Mouse (Mus musculus): ENCODE measurements around the gene Hpse. TPM values are rescaled to one million over a fixed set of nuclear protein-coding genes. Genes with fewer than 3 reads are reported as not detected.
A peak's percentile ranks its signal among the peaks of the same experiment; 100 is the strongest.

Gene Hpse
- polyA plus RNA-seq, 1 experiment, result 3.1 TPM

- Histone ChIP-seq H3K4me3 (ENCODE audit: control insufficient read depth, insufficient read depth, low read length) (no peak overlapping the region), H3K27ac (ENCODE audit: control insufficient read depth, insufficient read depth, low read length) (no peak overlapping the region), H3K4me1 (replicated peaks; ENCODE audit: control insufficient read depth, insufficient read depth, low read length) (no peaks in the 10 kb centered on the region), H3K27me3 (ENCODE audit: control insufficient read depth, insufficient read depth, low read length) (no peaks in the 10 kb centered on the region), H3K36me3 (ENCODE audit: control insufficient read depth, insufficient read depth, low read length) (no peaks in the 10 kb centered on the region)
- TF ChIP-seq CTCF (IDR thresholded peaks at IDR 0.05; ENCODE audit: borderline replicate concordance, control insufficient read depth, extremely low read depth, insufficient read depth, low read length, poor library complexity) (no peak), POLR2A (IDR thresholded peaks at IDR 0.05; ENCODE audit: control insufficient read depth, extremely low read depth, insufficient read depth, low read length, poor library complexity) (no peak)
- WGBS, result 87% methylated on average over 18 of the region's 18 CpGs
- no peak for DNase-seq
These were observed 39.5 kb downstream of the Hpse start for GRCm38 (mm10) chr5:100679911-100680541.

GRCm38 (mm10) chr5:100674711-100675376, 44.7 kb downstream of the Hpse start, which contains the start of gene Coq2:
Gene Coq2, minus strand, starts transcription at chr5:100675140.
- Histone ChIP-seq H3K4me3 (ENCODE audit: control insufficient read depth, insufficient read depth, low read length) (peak within 1 kb of the TSS; percentile 70), H3K4me1 (replicated peaks; ENCODE audit: control insufficient read depth, insufficient read depth, low read length) (peaks cover 5% of the 10 kb centered on the region; the same call in 1 of the 2 replicates), H3K27me3 (ENCODE audit: control insufficient read depth, insufficient read depth, low read length) (no peaks in the 10 kb centered on the region), H3K36me3 (ENCODE audit: control insufficient read depth, insufficient read depth, low read length) (no peaks in the 10 kb centered on the region), H3K27ac (ENCODE audit: control insufficient read depth, insufficient read depth, low read length) (no peak within 1 kb of the TSS)
- TF ChIP-seq POLR2A (IDR thresholded peaks at IDR 0.05; ENCODE audit: control insufficient read depth, extremely low read depth, insufficient read depth, low read length, poor library complexity) (no peak), CTCF (IDR thresholded peaks at IDR 0.05; ENCODE audit: borderline replicate concordance, control insufficient read depth, extremely low read depth, insufficient read depth, low read length, poor library complexity) (peak; percentile 83)
- WGBS, result 2% methylated on average over 17 of the region's 17 CpGs
- peak; percentile 85 for DNase-seq

DNA sequence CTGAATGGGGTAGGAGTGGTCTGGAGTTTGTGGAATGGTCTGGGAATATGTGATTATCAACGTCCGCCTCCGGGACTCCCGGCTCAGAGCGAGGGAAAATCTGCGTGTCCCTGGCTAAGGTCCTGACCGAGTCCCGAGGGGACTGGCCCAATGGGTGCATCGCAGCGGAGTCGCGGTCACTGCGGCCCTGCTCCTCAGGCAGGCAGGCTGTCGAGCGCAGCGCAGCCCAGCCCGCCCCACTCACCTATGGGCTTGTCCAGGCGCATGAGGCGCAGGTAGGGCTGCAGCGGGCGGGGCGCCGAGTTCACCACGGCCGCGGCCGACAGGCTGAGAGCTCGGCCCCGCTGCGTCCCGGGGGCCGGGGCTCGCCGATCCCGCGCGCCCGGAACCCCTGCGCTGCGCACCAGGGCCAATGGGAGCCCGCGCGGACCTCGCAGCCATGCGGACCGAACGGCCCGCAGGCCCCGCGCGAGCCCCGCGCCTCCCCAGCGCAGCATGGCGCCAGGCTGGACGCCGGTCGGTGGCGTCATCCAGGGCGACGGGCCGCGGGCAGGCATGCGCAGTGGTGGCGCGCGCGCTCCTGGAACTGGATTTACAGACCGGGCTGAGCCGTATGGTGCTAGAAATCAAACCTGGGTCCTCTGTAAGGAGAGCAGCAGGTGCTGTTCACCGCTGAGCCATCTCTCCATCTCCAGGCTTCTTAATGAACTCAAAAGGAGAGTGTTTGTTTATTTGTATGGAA, 45.6 kb downstream of the Hpse start:
- under 1% methylated on average over 71 of the region's 71 CpGs for WGBS
- TF ChIP-seq POLR2A (IDR thresholded peaks at IDR 0.05; ENCODE audit: control insufficient read depth, extremely low read depth, insufficient read depth, low read length, poor library complexity) (peak; percentile 64), CTCF (IDR thresholded peaks at IDR 0.05; ENCODE audit: borderline replicate concordance, control insufficient read depth, extremely low read depth, insufficient read depth, low read length, poor library complexity) (0 out of 2 replicates have a peak, but pooled peaks have one; percentile 36)

GRCm38 (mm10) chr5:100672403-100672802, 47.1 kb downstream of the Hpse start:
- Histone ChIP-seq H3K4me1 (replicated peaks; ENCODE audit: control insufficient read depth, insufficient read depth, low read length) (peaks cover 5% of the 10 kb centered on the region; the same call in 1 of the 2 replicates), H3K27ac (ENCODE audit: control insufficient read depth, insufficient read depth, low read length) (no peak overlapping the region), H3K4me3 (ENCODE audit: control insufficient read depth, insufficient read depth, low read length) (no peak overlapping the region), H3K36me3 (ENCODE audit: control insufficient read depth, insufficient read depth, low read length) (0 out of 2 replicates have a peak, but pooled peaks cover 2% of the 10 kb centered on the region), H3K27me3 (ENCODE audit: control insufficient read depth, insufficient read depth, low read length) (no peaks in the 10 kb centered on the region)
- WGBS, result 82% methylated on average over 4 of the region's 4 CpGs
- DNase-seq, result no peak
- TF ChIP-seq POLR2A (IDR thresholded peaks at IDR 0.05; ENCODE audit: control insufficient read depth, extremely low read depth, insufficient read depth, low read length, poor library complexity), result no peak
- TF ChIP-seq CTCF (IDR thresholded peaks at IDR 0.05; ENCODE audit: borderline replicate concordance, control insufficient read depth, extremely low read depth, insufficient read depth, low read length, poor library complexity), result no peak

More for the DNA sequence above, 45.6 kb downstream of the Hpse start:
- H3K4me3 ChIP-seq (ENCODE audit: control insufficient read depth, insufficient read depth, low read length), result peak overlapping the region; percentile 70
- peak; percentile 83 for DNase-seq
- H3K4me1 ChIP-seq (replicated peaks; ENCODE audit: control insufficient read depth, insufficient read depth, low read length), result peaks cover 5% of the 10 kb centered on the region; the same call in 1 of the 2 replicates
- no peak overlapping the region for H3K27ac ChIP-seq (ENCODE audit: control insufficient read depth, insufficient read depth, low read length)
- no peaks in the 10 kb centered on the region for H3K27me3 ChIP-seq (ENCODE audit: control insufficient read depth, insufficient read depth, low read length)
- H3K36me3 ChIP-seq (ENCODE audit: control insufficient read depth, insufficient read depth, low read length), result no peaks in the 10 kb centered on the region

GRCm38 (mm10) chr5:100671897-100672296, 47.6 kb downstream of the Hpse start:
- DNase-seq, result no peak
- Histone ChIP-seq H3K4me3 (ENCODE audit: control insufficient read depth, insufficient read depth, low read length) (no peak overlapping the region), H3K27me3 (ENCODE audit: control insufficient read depth, insufficient read depth, low read length) (no peaks in the 10 kb centered on the region), H3K4me1 (replicated peaks; ENCODE audit: control insufficient read depth, insufficient read depth, low read length) (peaks cover 5% of the 10 kb centered on the region; the same call in 1 of the 2 replicates), H3K27ac (ENCODE audit: control insufficient read depth, insufficient read depth, low read length) (no peak overlapping the region), H3K36me3 (ENCODE audit: control insufficient read depth, insufficient read depth, low read length) (0 out of 2 replicates have a peak, but pooled peaks cover 3% of the 10 kb centered on the region)
- TF ChIP-seq CTCF (IDR thresholded peaks at IDR 0.05; ENCODE audit: borderline replicate concordance, control insufficient read depth, extremely low read depth, insufficient read depth, low read length, poor library complexity) (no peak), POLR2A (IDR thresholded peaks at IDR 0.05; ENCODE audit: control insufficient read depth, extremely low read depth, insufficient read depth, low read length, poor library complexity) (no peak)
- WGBS, result 30% methylated on average over 3 of the region's 3 CpGs

DNA sequence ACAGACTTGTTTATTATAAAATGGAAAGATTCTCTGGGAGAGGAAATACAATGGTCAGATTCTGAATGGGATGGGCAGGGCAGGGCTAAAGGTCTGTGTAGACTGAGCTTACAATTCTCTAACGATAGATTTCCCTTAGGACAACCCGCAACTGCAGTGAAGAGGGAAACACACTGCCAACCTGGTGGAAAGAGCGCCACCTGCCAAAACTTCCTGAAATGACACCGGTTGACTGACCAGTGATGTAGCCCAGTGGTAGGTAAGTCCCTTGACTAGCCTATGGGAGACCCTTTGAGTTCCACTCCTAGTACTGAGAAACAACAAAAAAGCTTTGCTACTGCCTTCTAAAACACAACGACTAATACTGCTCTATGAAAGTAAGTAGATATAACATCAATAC, 48.1 kb downstream of the Hpse start:
- no peak for TF ChIP-seq POLR2A (IDR thresholded peaks at IDR 0.05; ENCODE audit: control insufficient read depth, extremely low read depth, insufficient read depth, low read length, poor library complexity)
- TF ChIP-seq CTCF (IDR thresholded peaks at IDR 0.05; ENCODE audit: borderline replicate concordance, control insufficient read depth, extremely low read depth, insufficient read depth, low read length, poor library complexity), result no peak
- peak; percentile 53 for DNase-seq
- 0 out of 2 replicates have a peak, but pooled peaks cover 3% of the 10 kb centered on the region for H3K36me3 ChIP-seq (ENCODE audit: control insufficient read depth, insufficient read depth, low read length)
- H3K4me3 ChIP-seq (ENCODE audit: control insufficient read depth, insufficient read depth, low read length), result no peak overlapping the region
- peaks cover 5% of the 10 kb centered on the region; the same call in 1 of the 2 replicates for H3K4me1 ChIP-seq (replicated peaks; ENCODE audit: control insufficient read depth, insufficient read depth, low read length)
- WGBS, result 44% methylated on average over 5 of the region's 5 CpGs
- no peak overlapping the region for H3K27ac ChIP-seq (ENCODE audit: control insufficient read depth, insufficient read depth, low read length)
- H3K27me3 ChIP-seq (ENCODE audit: control insufficient read depth, insufficient read depth, low read length), result no peaks in the 10 kb centered on the region
